8 mouse cellular contexts compared by ENCODE assay signal in the genomic region with DNA sequence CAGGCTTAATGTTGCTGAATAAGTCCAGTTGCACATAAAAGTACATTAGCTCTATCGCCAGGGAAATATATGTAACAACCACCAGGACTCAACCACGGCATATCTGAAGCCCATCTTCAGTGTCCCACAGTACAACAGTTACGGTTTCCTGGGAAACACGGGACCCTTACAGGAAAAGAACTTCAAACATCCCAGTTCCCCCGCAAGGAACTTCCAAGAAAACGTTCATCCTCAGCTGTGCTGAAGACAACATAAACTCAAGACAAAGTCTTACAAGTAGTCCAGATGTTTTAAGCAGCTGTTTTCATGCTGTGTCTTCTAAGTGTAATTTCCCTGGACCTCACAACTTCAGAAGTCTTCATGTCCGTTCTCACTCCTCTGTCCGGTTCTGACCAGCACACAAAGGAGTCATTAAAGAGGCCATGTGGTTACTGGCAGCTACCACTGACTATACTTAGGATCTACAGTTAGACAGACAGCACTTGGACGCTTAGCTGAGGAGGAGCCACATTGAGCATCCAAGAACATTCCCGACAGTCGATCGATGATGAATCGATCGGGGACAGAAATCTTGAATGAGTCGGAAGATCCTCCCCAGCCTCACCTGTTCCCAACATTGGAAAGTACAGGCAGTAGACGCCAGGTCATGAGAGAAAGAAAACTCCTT. TPM values are rescaled to one million over a fixed set of nuclear protein-coding genes. Genes with fewer than 3 reads are reported as not detected.
A peak's percentile ranks its signal among the peaks of the same experiment; 100 is the strongest.
DNase-seq lines count a peak whose midpoint lies in the region; ATAC-seq and TF ChIP-seq lines count a peak whose summit lies in the region.

No protein-coding gene starts in this region.

- ATAC-seq in erythroid progenitor cell, adult 5-6 weeks (replicated peaks; ENCODE audit: low FRiP score, poor library complexity, severe bottlenecking) = peak; percentile 33
- ATAC-seq in intestine, postnatal 0 days = no peak
- peak; percentile 34; the same call in 1 of the 2 replicates for ATAC-seq in midbrain, embryonic 11.5 days (ENCODE audit: low FRiP score)

- H3K4me1 ChIP-seq in intestine, postnatal 0 days (replicated peaks; ENCODE audit: control insufficient read depth, insufficient read depth, low read length) = 0 out of 2 replicates have a peak, but pooled peaks cover 6% of the 10 kb centered on the region
- H3K4me1 ChIP-seq in midbrain, embryonic 11.5 days (ENCODE audit: control insufficient read depth, insufficient read depth, low read length) = peaks cover 7% of the 10 kb centered on the region

- DNase-seq in heart, adult 11 months = peak; percentile 84
- DNase-seq in heart, postnatal 4 days = no peak
- DNase-seq in MEL-GATA-1-ER (ENCODE audit: extremely low read depth, low read depth) = peak; percentile 15
- peak; percentile 94 for DNase-seq in midbrain, embryonic 11.5 days (ENCODE audit: low spot score, missing footprints)
- DNase-seq in T-cell, adult 2 months (ENCODE audit: low spot score) = no peak
- no peak for DNase-seq in spleen, postnatal 10 days (ENCODE audit: low spot score in 2 of 2)

- H3K9me3 ChIP-seq in intestine, postnatal 0 days (ENCODE audit: control insufficient read depth) = no peaks in the 10 kb centered on the region
- no peaks in the 10 kb centered on the region for H3K9me3 ChIP-seq in midbrain, embryonic 11.5 days (ENCODE audit: control insufficient read depth, low read length)

- no peaks in the 10 kb centered on the region for H3K36me3 ChIP-seq in intestine, postnatal 0 days (ENCODE audit: control insufficient read depth, insufficient read depth)
- no peaks in the 10 kb centered on the region for H3K36me3 ChIP-seq in midbrain, embryonic 11.5 days (ENCODE audit: control insufficient read depth, insufficient read depth, low read length)

- H3K9ac ChIP-seq in intestine, postnatal 0 days (ENCODE audit: low read depth, low read length) = peak overlapping the region; percentile 96
- H3K9ac ChIP-seq in midbrain, embryonic 11.5 days (ENCODE audit: low read length) = peak overlapping the region; percentile 92

- H3K4me3 ChIP-seq in intestine, postnatal 0 days (ENCODE audit: low read depth, low read length) = peak overlapping the region; percentile 92
- peak overlapping the region; percentile 97 for H3K4me3 ChIP-seq in midbrain, embryonic 11.5 days (ENCODE audit: low read depth, low read length)

- H3K27me3 ChIP-seq in intestine, postnatal 0 days (replicated peaks; ENCODE audit: control insufficient read depth, insufficient read depth, low read length) = no peaks in the 10 kb centered on the region
- H3K27me3 ChIP-seq in midbrain, embryonic 11.5 days (ENCODE audit: control insufficient read depth, insufficient read depth, low read length) = no peaks in the 10 kb centered on the region

- no peak for TF ChIP-seq CTCF in intestine, postnatal 0 days (IDR thresholded peaks at IDR 0.05; ENCODE audit: low read depth)

- peak overlapping the region; percentile 77; the same call in 1 of the 2 replicates for H3K27ac ChIP-seq in intestine, postnatal 0 days (ENCODE audit: low read depth, low read length)
- peak overlapping the region; percentile 59; the same call in 1 of the 2 replicates for H3K27ac ChIP-seq in midbrain, embryonic 11.5 days (ENCODE audit: low read depth, low read length)

- H3K4me2 ChIP-seq in intestine, postnatal 0 days (replicated peaks; ENCODE audit: low read depth) = peak overlapping the region; percentile 91
- peak overlapping the region; percentile 79 for H3K4me2 ChIP-seq in midbrain, embryonic 11.5 days

- WGBS in intestine, postnatal 0 days = 4% methylated on average over 16 of the region's 16 CpGs
- WGBS in midbrain, embryonic 11.5 days = 9% methylated on average over 16 of the region's 16 CpGs

RNA-seq across cellular contexts. Expression of gene Ikzf5, which starts 0.9 kb away (rescaled TPM):
- total RNA-seq in heart, postnatal 4 days (2021) = 10 to 100 TPM; 28.8 to 31.1 TPM
- 53.3 and 72.9 TPM in 2 replicates for total RNA-seq in erythroid progenitor cell, adult 5-6 weeks (2015; ENCODE audit: low replicate concordance)
- total RNA-seq in erythroid progenitor cell, adult 5-6 weeks (2017; ENCODE audit: low replicate concordance) = 46.1 and 50.6 TPM in 2 replicates
- 5.6 and 5.9 TPM in 2 replicates for polyA plus RNA-seq in intestine, postnatal 0 days (2015; fragmentation: Nextera tagmentation; extraction: Ambion mirVana)
- 27.8 and 31.9 TPM in 2 replicates for polyA plus RNA-seq in midbrain, embryonic 11.5 days (2014; fragmentation: Nextera tagmentation; extraction: Ambion mirVana)

RNA-seq across cellular contexts. Expression of gene Acadsb, which starts 0.9 kb away (rescaled TPM):
- total RNA-seq in heart, postnatal 4 days (2021) = 10 to 100 TPM; 62.5 to 67.0 TPM
- total RNA-seq in erythroid progenitor cell, adult 5-6 weeks (2015; ENCODE audit: low replicate concordance) = 1.7 and 10.1 TPM in 2 replicates
- 12.9 and 18.9 TPM in 2 replicates for total RNA-seq in erythroid progenitor cell, adult 5-6 weeks (2017; ENCODE audit: low replicate concordance)
- polyA plus RNA-seq in intestine, postnatal 0 days (2015; fragmentation: Nextera tagmentation; extraction: Ambion mirVana) = 23.1 and 23.6 TPM in 2 replicates
- polyA plus RNA-seq in midbrain, embryonic 11.5 days (2014; fragmentation: Nextera tagmentation; extraction: Ambion mirVana) = 91.0 and 107 TPM in 2 replicates

RNA-seq across cellular contexts. Expression of gene Pstk, which starts 38.5 kb away (rescaled TPM):
- 10 to 100 TPM; 59.7 to 61.8 TPM for total RNA-seq in heart, postnatal 4 days (2021)
- 3.6 and 15.9 TPM in 2 replicates for total RNA-seq in erythroid progenitor cell, adult 5-6 weeks (2015; ENCODE audit: low replicate concordance)
- 3.3 and 4.5 TPM in 2 replicates for total RNA-seq in erythroid progenitor cell, adult 5-6 weeks (2017; ENCODE audit: low replicate concordance)
- 37.1 and 42.8 TPM in 2 replicates for polyA plus RNA-seq in intestine, postnatal 0 days (2015; fragmentation: Nextera tagmentation; extraction: Ambion mirVana)
- polyA plus RNA-seq in midbrain, embryonic 11.5 days (2014; fragmentation: Nextera tagmentation; extraction: Ambion mirVana) = 63.8 and 65.6 TPM in 2 replicates

RNA-seq across cellular contexts. Expression of gene 2310057M21Rik, which starts 46.9 kb away (rescaled TPM):
- total RNA-seq in heart, postnatal 4 days (2021) = 10 to 100 TPM; 17.7 to 19.4 TPM
- 4.3 and 9.2 TPM in 2 replicates for total RNA-seq in erythroid progenitor cell, adult 5-6 weeks (2015; ENCODE audit: low replicate concordance)
- 5.6 and 6.0 TPM in 2 replicates for total RNA-seq in erythroid progenitor cell, adult 5-6 weeks (2017; ENCODE audit: low replicate concordance)
- 8.0 and 11.0 TPM in 2 replicates for polyA plus RNA-seq in intestine, postnatal 0 days (2015; fragmentation: Nextera tagmentation; extraction: Ambion mirVana)
- polyA plus RNA-seq in midbrain, embryonic 11.5 days (2014; fragmentation: Nextera tagmentation; extraction: Ambion mirVana) = 18.6 and 23.9 TPM in 2 replicates

Comparison
In these comparisons a context has a peak if more than half of its experiments do, and no peak if none do; other contexts are left out.
1. DNase-seq: peak in heart, adult 11 months (single experiment), MEL-GATA-1-ER (single experiment) and midbrain, embryonic 11.5 days (single experiment); none in heart, postnatal 4 days (single experiment), T-cell, adult 2 months (single experiment) and spleen, postnatal 10 days (0 of 2).